Comparison of ENCODE assay signal across 18 mouse cellular contexts in the genomic region with DNA sequence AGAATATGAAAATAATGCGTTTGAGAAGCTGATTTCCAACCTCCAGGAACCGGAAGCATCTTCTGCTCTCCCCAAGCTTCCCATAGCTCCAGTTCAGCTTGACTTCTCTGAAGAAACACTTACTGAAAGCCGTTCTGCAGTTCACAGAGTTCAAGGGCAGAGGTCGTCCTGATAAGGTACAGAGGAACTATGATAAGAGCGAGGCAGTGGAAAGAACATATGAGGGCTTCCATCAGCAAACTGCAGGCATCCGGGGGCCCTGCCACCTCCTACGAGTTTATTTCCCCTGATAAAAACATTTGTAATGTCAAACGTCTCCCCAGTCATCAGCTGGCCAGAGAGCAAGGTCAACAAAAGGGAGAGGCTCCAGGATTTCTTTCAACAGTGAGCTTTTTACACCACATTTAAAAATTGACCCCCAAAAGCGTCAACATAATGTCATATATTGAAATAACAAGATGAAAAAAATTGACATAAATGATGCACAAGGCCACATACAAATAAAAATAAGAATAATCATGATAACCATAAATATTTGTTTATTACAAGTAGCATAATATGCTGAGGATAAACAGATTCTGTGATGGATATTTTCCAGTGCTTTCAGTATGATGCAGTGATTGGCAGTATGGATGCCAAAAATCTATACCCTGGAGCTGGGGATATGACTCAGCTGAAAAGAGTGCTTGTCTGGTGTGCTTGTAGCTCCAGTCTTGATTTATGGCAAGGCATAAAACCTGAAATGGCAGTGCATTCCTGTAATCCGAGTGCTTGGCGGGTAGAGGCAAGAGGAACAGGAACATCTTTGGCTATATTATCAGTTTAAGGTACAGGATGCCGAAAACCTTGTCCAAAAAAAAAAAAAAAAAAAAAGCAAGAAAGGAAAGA. TPM values are rescaled to one million over a fixed set of nuclear protein-coding genes. Genes with fewer than 3 reads are reported as not detected.
DNase-seq lines count a peak whose midpoint lies in the region; ATAC-seq and TF ChIP-seq lines count a peak whose summit lies in the region.
"Had no signal": no experiment of that assay in that cellular context is flagged by ENCODE, and none has a peak within 500 bp of the region (broad histone marks: within the 10 kb centered on the region; RNA-seq: fewer than 3 reads in every experiment).

No protein-coding gene starts in this region.

- peak; percentile 80 for TF ChIP-seq EP300 in liver, postnatal 0 days (IDR thresholded peaks at IDR 0.05; ENCODE audit: low read depth)

- H3K27ac ChIP-seq in embryonic facial prominence, embryonic 14.5 days (replicated peaks; ENCODE audit: low read depth, low read length) = no peak overlapping the region
- H3K27ac ChIP-seq in embryonic facial prominence, embryonic 10.5 days (replicated peaks) = no peak overlapping the region
- H3K27ac ChIP-seq in heart, embryonic 15.5 days = 0 out of 2 replicates have a peak overlapping the region, but pooled peaks have one; percentile 5
- no peak overlapping the region for H3K27ac ChIP-seq in liver, postnatal 0 days (ENCODE audit: low read depth)
- H3K27ac ChIP-seq: gastrocnemius, adult 2 months; neural tube, embryonic 15.5 days had no signal

- no peak overlapping the region for H3K9ac ChIP-seq in embryonic facial prominence, embryonic 14.5 days (ENCODE audit: low read depth, low read length)
- H3K9ac ChIP-seq in heart, embryonic 15.5 days = no peak overlapping the region
- H3K9ac ChIP-seq in liver, postnatal 0 days (replicated peaks) = no peak overlapping the region
- H3K9ac ChIP-seq: neural tube, embryonic 15.5 days had no signal

- DNase-seq in embryonic facial prominence, embryonic 14.5 days (ENCODE audit: low spot score) = peak; percentile 22
- no peak for DNase-seq in embryonic facial prominence, embryonic 10.5 days (ENCODE audit: low spot score)
- peak; percentile 10 for DNase-seq in adrenal gland, postnatal 10 days
- DNase-seq in liver, postnatal 0 days = no peak
- no peak for DNase-seq in gastrocnemius, postnatal 36 days
- DNase-seq in urinary bladder, postnatal 10 days (ENCODE audit: low spot score) = no peak
- no peak for DNase-seq in testis, postnatal 10 days (ENCODE audit: low spot score)
- DNase-seq: cerebellum, postnatal 36 days; gastrocnemius, adult 2 months; kidney, postnatal 14 days; right cerebral cortex, postnatal 14 days had no signal

- no peak for TF ChIP-seq CTCF in liver, postnatal 0 days (IDR thresholded peaks at IDR 0.05; ENCODE audit: low read depth)

- no peaks in the 10 kb centered on the region for H3K27me3 ChIP-seq in embryonic facial prominence, embryonic 14.5 days (replicated peaks; ENCODE audit: control insufficient read depth, insufficient read depth, low read length)
- H3K27me3 ChIP-seq in embryonic facial prominence, embryonic 10.5 days (replicated peaks; ENCODE audit: low read depth, poor library complexity, severe bottlenecking) = no peaks in the 10 kb centered on the region
- no peaks in the 10 kb centered on the region for H3K27me3 ChIP-seq in heart, embryonic 15.5 days
- no peaks in the 10 kb centered on the region for H3K27me3 ChIP-seq in liver, postnatal 0 days (ENCODE audit: insufficient read depth, low read length)
- H3K27me3 ChIP-seq: neural tube, embryonic 15.5 days had no signal

- H3K4me1 ChIP-seq in embryonic facial prominence, embryonic 14.5 days (ENCODE audit: control insufficient read depth, insufficient read depth, low read length) = no peaks in the 10 kb centered on the region
- peaks cover 19% of the 10 kb centered on the region for H3K4me1 ChIP-seq in embryonic facial prominence, embryonic 10.5 days
- peaks cover 11% of the 10 kb centered on the region for H3K4me1 ChIP-seq in heart, embryonic 15.5 days (replicated peaks)
- H3K4me1 ChIP-seq in liver, postnatal 0 days (ENCODE audit: insufficient read depth) = peaks cover 6% of the 10 kb centered on the region; the same call in 1 of the 2 replicates
- H3K4me1 ChIP-seq: neural tube, embryonic 15.5 days had no signal

- no peak overlapping the region for H3K4me2 ChIP-seq in embryonic facial prominence, embryonic 14.5 days (ENCODE audit: low read depth, low read length)
- peak overlapping the region; percentile 14; the same call in 1 of the 2 replicates for H3K4me2 ChIP-seq in heart, embryonic 15.5 days
- no peak overlapping the region for H3K4me2 ChIP-seq in liver, postnatal 0 days (ENCODE audit: low read depth, low read length)
- H3K4me2 ChIP-seq: neural tube, embryonic 15.5 days had no signal

- no peak overlapping the region for H3K4me3 ChIP-seq in embryonic facial prominence, embryonic 14.5 days (ENCODE audit: low read depth, low read length)
- no peak overlapping the region for H3K4me3 ChIP-seq in embryonic facial prominence, embryonic 10.5 days
- no peak overlapping the region for H3K4me3 ChIP-seq in heart, embryonic 15.5 days
- H3K4me3 ChIP-seq in liver, postnatal 0 days (ENCODE audit: low read depth, low read length) = no peak overlapping the region
- H3K4me3 ChIP-seq: gastrocnemius, adult 2 months; neural tube, embryonic 15.5 days had no signal

- H3K36me3 ChIP-seq in embryonic facial prominence, embryonic 14.5 days (ENCODE audit: control insufficient read depth, insufficient read depth, low read length) = no peaks in the 10 kb centered on the region
- H3K36me3 ChIP-seq in embryonic facial prominence, embryonic 10.5 days (replicated peaks) = no peaks in the 10 kb centered on the region
- no peaks in the 10 kb centered on the region for H3K36me3 ChIP-seq in heart, embryonic 15.5 days
- H3K36me3 ChIP-seq in liver, postnatal 0 days (replicated peaks; ENCODE audit: insufficient read depth, low read length) = no peaks in the 10 kb centered on the region
- H3K36me3 ChIP-seq: neural tube, embryonic 15.5 days had no signal

- WGBS in embryonic facial prominence, embryonic 14.5 days = 69% methylated on average over 12 of the region's 12 CpGs
- whole genome bisulfite sequencing in embryonic facial prominence, embryonic 10.5 days = 81% methylated on average over 12 of the region's 12 CpGs
- WGBS in heart, embryonic 15.5 days = 33% methylated on average over 12 of the region's 12 CpGs
- 31% methylated on average over 12 of the region's 12 CpGs for WGBS in liver, postnatal 0 days (ENCODE audit: insufficient replicate concordance)

- no peaks in the 10 kb centered on the region for H3K9me3 ChIP-seq in embryonic facial prominence, embryonic 14.5 days (ENCODE audit: control insufficient read depth, low read length)
- no peaks in the 10 kb centered on the region for H3K9me3 ChIP-seq in embryonic facial prominence, embryonic 10.5 days
- no peaks in the 10 kb centered on the region for H3K9me3 ChIP-seq in heart, embryonic 15.5 days (replicated peaks)
- no peaks in the 10 kb centered on the region for H3K9me3 ChIP-seq in liver, postnatal 0 days (ENCODE audit: low read length)
- H3K9me3 ChIP-seq: neural tube, embryonic 15.5 days had no signal

- intact Hi-C loops in gastrocnemius, postnatal 36 days (cut with DNase I) = no loop called here

- no peak for ATAC-seq in embryonic facial prominence, embryonic 14.5 days (ENCODE audit: low read depth)
- peak; percentile 72 for ATAC-seq in heart, embryonic 15.5 days (replicated peaks; ENCODE audit: insufficient number of reproducible peaks, insufficient read depth, low FRiP score, low read depth)
- peak; percentile 39; the same call in 1 of the 2 replicates for ATAC-seq in liver, postnatal 0 days
- ATAC-seq: CD4-positive, CD25-positive, alpha-beta regulatory T cell, adult 4 months; hindbrain, embryonic 16.5 days had no signal

RNA-seq across cellular contexts. Expression of gene Ankrd66, which starts 11.3 kb away (rescaled TPM):
- polyA plus RNA-seq in embryonic facial prominence, embryonic 14.5 days (2014; fragmentation: Nextera tagmentation; extraction: Ambion mirVana) = 0.60 TPM in 1 of 2 replicates, not detected in the other
- 0.19 and 0.30 TPM in 2 replicates for polyA plus RNA-seq in embryonic facial prominence, embryonic 10.5 days (2016; fragmentation: Nextera tagmentation; extraction: Ambion mirVana)
- not detected for total RNA-seq in adrenal gland, postnatal 10 days (2021)
- polyA plus RNA-seq in heart, embryonic 15.5 days (2015; fragmentation: Nextera tagmentation; extraction: Ambion mirVana) = not detected in 2 replicates
- polyA plus RNA-seq in liver, postnatal 0 days (2015; fragmentation: Nextera tagmentation; extraction: Ambion mirVana) = 0.11 and 0.23 TPM in 2 replicates
- not detected for total RNA-seq in gastrocnemius, postnatal 36 days (2021)
- total RNA-seq: gastrocnemius, adult 2 months; left cerebral cortex, postnatal 14 days; midbrain, postnatal 0 days had no signal
- polyA plus RNA-seq: CD4-positive, CD25-positive, alpha-beta regulatory T cell, adult 4 months had no signal

RNA-seq across cellular contexts. Expression of gene Pla2g7, which starts 13.1 kb away (rescaled TPM):
- 16.1 and 17.5 TPM in 2 replicates for polyA plus RNA-seq in embryonic facial prominence, embryonic 14.5 days (2014; fragmentation: Nextera tagmentation; extraction: Ambion mirVana)
- 5.0 and 5.1 TPM in 2 replicates for polyA plus RNA-seq in embryonic facial prominence, embryonic 10.5 days (2016; fragmentation: Nextera tagmentation; extraction: Ambion mirVana)
- total RNA-seq in adrenal gland, postnatal 10 days (2021) = 10 to 100 TPM; 24.5 to 26.7 TPM
- 12.5 and 16.2 TPM in 2 replicates for polyA plus RNA-seq in heart, embryonic 15.5 days (2015; fragmentation: Nextera tagmentation; extraction: Ambion mirVana)
- polyA plus RNA-seq in liver, postnatal 0 days (2015; fragmentation: Nextera tagmentation; extraction: Ambion mirVana) = 57.0 and 61.4 TPM in 2 replicates
- total RNA-seq in gastrocnemius, postnatal 36 days (2021) = 10 to 100 TPM; 13.8 to 15.9 TPM

RNA-seq across cellular contexts. Expression of gene Mep1a, which starts 52.1 kb away (rescaled TPM):
- polyA plus RNA-seq in embryonic facial prominence, embryonic 14.5 days (2014; fragmentation: Nextera tagmentation; extraction: Ambion mirVana) = 0.38 and 0.45 TPM in 2 replicates
- polyA plus RNA-seq in embryonic facial prominence, embryonic 10.5 days (2016; fragmentation: Nextera tagmentation; extraction: Ambion mirVana) = not detected in 2 replicates
- total RNA-seq in adrenal gland, postnatal 10 days (2021) = under 1 TPM in 1 of 2 experiments, not detected in 1; 0.33 TPM
- polyA plus RNA-seq in heart, embryonic 15.5 days (2015; fragmentation: Nextera tagmentation; extraction: Ambion mirVana) = not detected in 2 replicates
- 0.06 TPM in 1 of 2 replicates, not detected in the other for polyA plus RNA-seq in liver, postnatal 0 days (2015; fragmentation: Nextera tagmentation; extraction: Ambion mirVana)
- total RNA-seq in gastrocnemius, postnatal 36 days (2021) = not detected
- total RNA-seq: gastrocnemius, adult 2 months; left cerebral cortex, postnatal 14 days; midbrain, postnatal 0 days had no signal
- polyA plus RNA-seq: CD4-positive, CD25-positive, alpha-beta regulatory T cell, adult 4 months; lung, embryonic 16.5 days; midbrain, postnatal 0 days had no signal

Comparison
In these comparisons a context has a peak if more than half of its experiments do, and no peak if none do; other contexts are left out.
1. DNase-seq: peak in embryonic facial prominence, embryonic 14.5 days (single experiment) and adrenal gland, postnatal 10 days (single experiment); none in embryonic facial prominence, embryonic 10.5 days (single experiment), liver, postnatal 0 days (single experiment), gastrocnemius, postnatal 36 days (0 of 2), urinary bladder, postnatal 10 days (single experiment) and testis, postnatal 10 days (single experiment).